In genomic region chr13:31915748-31916147, GRCm38 (mm10) we compare ENCODE assay signal across 10 mouse cellular contexts.
DNase-seq lines count a peak whose midpoint lies in the region; TF ChIP-seq lines count a peak whose summit lies in the region.
"Had no signal": no experiment of that assay in that cellular context is flagged by ENCODE, and none has a peak within 500 bp of the region (broad histone marks: within the 10 kb centered on the region; RNA-seq: fewer than 3 reads in every experiment).

No protein-coding gene starts in this region.

- intact Hi-C loops in gastrocnemius, adult 2 months (cut with DNase I): no loop called here
- intact Hi-C loops in heart, postnatal 36 days (cut with DNase I): loop anchor here (5.0 kb wide), 1 partner anchor 108 kb away; the partner anchor contains the start of gene Foxc1

- H3K27ac ChIP-seq in gastrocnemius, adult 2 months: no peak overlapping the region
- peak overlapping the region; percentile 19; the same call in 1 of the 2 replicates for H3K27ac ChIP-seq in embryonic facial prominence, embryonic 10.5 days (replicated peaks)
- H3K27ac ChIP-seq: hindbrain, embryonic 15.5 days had no signal

- no peak for TF ChIP-seq CTCF in gastrocnemius, adult 2 months (IDR thresholded peaks at IDR 0.05)

- no peaks in the 10 kb centered on the region for H3K9me3 ChIP-seq in embryonic facial prominence, embryonic 10.5 days
- H3K9me3 ChIP-seq: hindbrain, embryonic 15.5 days had no signal

- peaks cover 17% of the 10 kb centered on the region; the same call in 1 of the 2 replicates for H3K27me3 ChIP-seq in embryonic facial prominence, embryonic 10.5 days (replicated peaks; ENCODE audit: low read depth, poor library complexity, severe bottlenecking)
- H3K27me3 ChIP-seq: hindbrain, embryonic 15.5 days had no signal

- H3K4me1 ChIP-seq in embryonic facial prominence, embryonic 10.5 days: peaks cover 41% of the 10 kb centered on the region

- DNase-seq in gastrocnemius, adult 2 months: peak; percentile 22
- DNase-seq in gastrocnemius, adult 8-10 months (ENCODE audit: low spot score in 2 of 2): no peak
- DNase-seq in 3T3-L1 (ENCODE audit: low read depth, low spot score): peak; percentile 41
- DNase-seq in embryonic facial prominence, embryonic 10.5 days (ENCODE audit: low spot score): peak; percentile 24
- peak; percentile 10 for DNase-seq in heart, postnatal 36 days
- DNase-seq in left cerebral cortex, adult 18-20 months (ENCODE audit: low spot score in 2 of 2): no peak
- DNase-seq in layer of hippocampus, adult 9-11 months: no peak
- no peak for DNase-seq in spleen, adult 12 weeks (ENCODE audit: low spot score)
- DNase-seq: thymus, postnatal 4 days had no signal

- WGBS in embryonic facial prominence, embryonic 10.5 days: 46% methylated on average over 6 of the region's 6 CpGs

- H3K4me3 ChIP-seq in gastrocnemius, adult 2 months: no peak overlapping the region
- no peak overlapping the region for H3K4me3 ChIP-seq in embryonic facial prominence, embryonic 10.5 days
- H3K4me3 ChIP-seq: hindbrain, embryonic 15.5 days had no signal

- H3K36me3 ChIP-seq in embryonic facial prominence, embryonic 10.5 days (replicated peaks): no peaks in the 10 kb centered on the region
- H3K36me3 ChIP-seq: hindbrain, embryonic 15.5 days had no signal

Comparison
In these comparisons a context has a peak if more than half of its experiments do, and no peak if none do; other contexts are left out.
1. DNase-seq: peak in gastrocnemius, adult 2 months (single experiment), 3T3-L1 (single experiment), embryonic facial prominence, embryonic 10.5 days (single experiment) and heart, postnatal 36 days (2 of 2); none in gastrocnemius, adult 8-10 months (0 of 2), left cerebral cortex, adult 18-20 months (0 of 2), layer of hippocampus, adult 9-11 months (single experiment) and spleen, adult 12 weeks (single experiment).